Mouse (Mus musculus) forebrain, embryonic 13.5 days (tissue): ENCODE measurements at regions not wholly inside any gene's neighbourhood (a gene's known extent, or its start where the extent isn't known, plus 50 kb on each side); places are given as distances from the start of the nearest gene placed in this dataset.
"Not testable (repeated sequence)": the region's sequence is repeated elsewhere in the genome, so short reads cannot be mapped to it uniquely, and the experiment has no call there.

Source experiments
- ATAC-seq: fragments of 200-750 bp; cut with Nextera tagmentation; 2 replicates; pipeline ENCODE4 v1.8.0; 2017
- H3K27ac ChIP-seq: fragments of 300-500 bp; sonication (generic); 2 replicates; pipeline ENCODE4 v1.5.1; 2015; ENCODE audit warnings: inconsistent platforms, mild to moderate bottlenecking, moderate library complexity
- H3K27me3 ChIP-seq: fragments of 300-500 bp; sonication (generic); 2 replicates; pipeline ENCODE4 v1.6.1; 2015; ENCODE audit warnings: mild to moderate bottlenecking, inconsistent platforms
- H3K36me3 ChIP-seq: fragments of 300-500 bp; sonication (generic); 2 replicates; pipeline ENCODE4 v1.6.1; 2015; ENCODE audit warnings: mild to moderate bottlenecking, inconsistent platforms; ENCODE audit not compliant: poor library complexity, severe bottlenecking
- H3K4me1 ChIP-seq: fragments of 300-500 bp; sonication (generic); 2 replicates; pipeline ENCODE4 v1.6.1; 2015; ENCODE audit warnings: inconsistent platforms
- H3K4me2 ChIP-seq: fragments of 300-500 bp; sonication (generic); 2 replicates; pipeline ENCODE4 v1.6.1; 2015; ENCODE audit warnings: inconsistent platforms, mild to moderate bottlenecking, moderate library complexity
- H3K4me3 ChIP-seq: fragments of 300-500 bp; sonication (generic); 2 replicates; pipeline ENCODE4 v1.5.1; 2015; ENCODE audit warnings: mild to moderate bottlenecking, inconsistent platforms
- H3K9ac ChIP-seq: fragments of 300-500 bp; sonication (generic); 2 replicates; pipeline ENCODE4 v1.6.1; 2015; ENCODE audit warnings: mild to moderate bottlenecking, inconsistent platforms
- H3K9me3 ChIP-seq: fragments of 300-500 bp; sonication (generic); replicated peaks from 2 replicates; pipeline ENCODE4 v1.6.1; 2016; ENCODE audit warnings: inconsistent platforms
- WGBS: fragments of 180-500 bp; shearing (Covaris S2); methylation state at CpG from one replicate; pipeline ENCODE4 v1.1.7; 2015; 5-methylcytosine and 5-hydroxymethylcytosine counted together

DNA sequence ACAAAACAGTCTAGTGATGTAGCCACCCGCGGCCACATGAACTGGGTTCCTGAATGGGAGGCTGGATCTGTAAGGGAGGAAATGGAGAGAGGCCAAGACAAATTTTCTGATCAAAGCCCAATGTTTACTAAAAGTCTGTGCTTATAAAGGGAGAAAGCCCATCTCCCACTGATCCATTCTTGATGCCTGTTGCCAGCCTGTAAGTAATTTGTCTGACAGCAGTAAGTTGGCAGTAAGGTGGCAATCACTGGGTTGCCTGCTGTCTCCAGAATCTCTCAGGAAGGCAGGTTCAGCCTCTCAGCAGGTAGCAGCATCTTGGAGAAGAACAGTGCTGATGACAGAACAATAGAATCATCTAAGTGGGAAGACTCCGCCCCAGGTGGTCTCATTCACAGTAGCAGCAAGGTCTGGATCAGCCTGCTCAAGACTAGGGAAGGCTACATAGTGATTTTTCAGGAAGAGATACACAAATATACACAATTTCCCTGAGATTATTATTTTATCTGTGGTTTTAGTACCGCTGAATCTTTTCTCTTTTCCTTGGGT is 327.9 kb downstream of the Impad1 start:
- H3K9ac ChIP-seq, result no peak overlapping the region
- H3K4me2 ChIP-seq, result no peak overlapping the region
- ATAC-seq, result peak; percentile 38; the same call in 1 of the 2 replicates
- no peaks in the 10 kb centered on the region for H3K9me3 ChIP-seq
- H3K4me3 ChIP-seq, result no peak overlapping the region
- no peaks in the 10 kb centered on the region for H3K27me3 ChIP-seq
- 36% methylated on average over 4 of the region's 4 CpGs for WGBS
- no peak overlapping the region for H3K27ac ChIP-seq
- H3K36me3 ChIP-seq, result no peaks in the 10 kb centered on the region
- H3K4me1 ChIP-seq, result no peaks in the 10 kb centered on the region

DNA sequence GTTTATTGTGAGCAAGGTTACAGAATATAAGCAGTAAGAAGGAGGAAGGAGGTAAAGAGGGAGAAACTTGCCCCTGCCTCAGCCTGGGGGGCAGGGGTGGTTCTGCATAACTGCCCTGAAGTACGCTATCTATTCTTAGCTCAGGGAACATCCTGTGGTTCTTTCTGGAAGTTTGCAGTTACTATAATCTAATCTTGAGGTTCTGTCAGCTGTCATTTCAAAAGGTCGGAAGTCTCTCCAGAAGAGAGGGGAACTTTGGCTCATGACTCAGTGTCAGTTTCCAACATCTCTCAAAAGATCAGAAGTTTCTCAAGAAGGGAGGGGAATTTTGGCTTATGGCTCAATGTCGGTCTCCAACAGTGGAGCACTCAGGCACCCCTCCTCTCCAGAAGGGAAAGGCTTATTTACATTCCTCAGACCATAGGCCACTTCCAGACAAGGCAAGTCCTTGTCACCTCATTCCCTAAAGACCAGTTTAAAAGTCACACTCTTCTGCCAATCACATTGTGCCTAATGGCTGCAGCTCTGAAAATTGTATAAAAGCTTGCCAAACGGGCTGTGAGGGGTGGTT is 328.9 kb downstream of the Impad1 start:
- no peaks in the 10 kb centered on the region for H3K27me3 ChIP-seq
- no peak overlapping the region for H3K9ac ChIP-seq
- no peak for ATAC-seq
- H3K27ac ChIP-seq, result no peak overlapping the region
- no peaks in the 10 kb centered on the region for H3K36me3 ChIP-seq
- no peak overlapping the region for H3K4me2 ChIP-seq
- no peaks in the 10 kb centered on the region for H3K4me1 ChIP-seq
- H3K9me3 ChIP-seq, result no peaks in the 10 kb centered on the region
- H3K4me3 ChIP-seq, result no peak overlapping the region
- 76% methylated on average over 4 of the region's 4 CpGs for WGBS

DNA sequence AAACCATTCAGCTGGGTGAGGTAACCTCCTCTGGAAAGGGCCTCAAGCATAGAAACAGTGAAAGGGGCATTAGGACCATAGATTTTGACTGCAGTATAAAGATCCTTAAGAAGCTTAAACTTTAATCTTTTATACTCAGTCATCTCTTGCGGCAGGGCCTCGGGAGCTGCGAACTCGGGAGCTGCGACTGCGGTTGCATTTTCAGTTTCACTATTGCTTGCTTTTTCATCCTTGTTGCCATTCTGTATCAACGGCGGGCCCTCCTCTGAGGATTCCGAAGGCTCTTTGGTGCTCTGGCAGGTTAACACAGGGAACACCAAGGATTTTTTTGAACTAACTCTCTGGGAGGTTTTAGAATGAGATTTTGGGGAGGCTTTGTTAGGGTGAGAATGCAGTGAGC is 333.9 kb downstream of the Impad1 start:
- Histone ChIP-seq H3K36me3 (no peaks in the 10 kb centered on the region), H3K4me3 (no peak overlapping the region), H3K4me2 (no peak overlapping the region), H3K27me3 (no peaks in the 10 kb centered on the region), H3K9ac (no peak overlapping the region), H3K9me3 (no peaks in the 10 kb centered on the region), H3K27ac (no peak overlapping the region), H3K4me1 (no peaks in the 10 kb centered on the region)
- ATAC-seq, result no peak
- WGBS, result 55% methylated on average over 9 of the region's 9 CpGs

DNA sequence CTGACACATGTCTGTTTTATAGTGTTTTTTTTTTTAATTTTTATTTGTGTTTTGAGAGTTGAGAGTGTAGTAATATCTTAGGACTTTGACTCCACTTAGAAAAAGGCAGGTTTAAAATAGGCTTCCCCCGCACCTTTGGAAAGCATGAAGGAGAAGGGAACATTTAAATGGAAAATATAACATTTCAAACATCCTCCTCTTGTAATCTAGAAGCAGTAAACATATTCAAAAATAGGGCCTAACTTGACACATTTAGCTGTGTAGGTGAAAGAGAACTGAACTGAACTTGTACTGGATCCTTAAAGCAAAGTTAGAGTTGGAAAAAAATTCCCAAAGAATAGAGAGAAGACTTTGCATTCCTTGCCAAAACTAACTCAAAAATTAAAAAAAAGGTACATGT is 343.1 kb downstream of the Impad1 start:
- Histone ChIP-seq H3K4me2 (no peak overlapping the region), H3K27me3 (no peaks in the 10 kb centered on the region), H3K36me3 (no peaks in the 10 kb centered on the region), H3K9ac (no peak overlapping the region), H3K4me1 (no peaks in the 10 kb centered on the region), H3K4me3 (no peak overlapping the region), H3K27ac (no peak overlapping the region), H3K9me3 (no peaks in the 10 kb centered on the region)
- 100% methylated on average over 1 of the region's 1 CpGs for WGBS
- ATAC-seq, result no peak

DNA sequence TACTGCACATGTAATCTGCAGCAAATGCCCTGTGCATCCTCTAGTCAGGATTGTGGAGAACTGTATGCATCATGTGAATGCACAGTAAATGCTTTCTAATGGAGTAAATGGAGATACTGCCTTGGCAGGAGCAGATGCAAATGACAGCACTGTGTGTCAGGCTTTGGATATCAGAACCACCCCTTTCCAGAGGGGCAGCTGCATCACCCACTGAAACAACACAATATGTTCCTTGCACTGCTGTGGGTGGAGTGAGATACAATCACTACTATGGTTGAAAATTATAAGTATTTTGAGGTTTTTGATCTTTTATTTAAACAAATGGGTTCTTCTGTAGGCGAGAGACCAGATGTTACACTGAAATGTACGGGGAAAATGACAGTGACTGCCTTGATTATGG is 350.5 kb downstream of the Impad1 start:
- no peaks in the 10 kb centered on the region for H3K4me1 ChIP-seq
- no peaks in the 10 kb centered on the region for H3K36me3 ChIP-seq
- WGBS, result 86% methylated on average over 2 of the region's 2 CpGs
- no peak for ATAC-seq
- no peak overlapping the region for H3K27ac ChIP-seq
- no peak overlapping the region for H3K4me3 ChIP-seq
- H3K9ac ChIP-seq, result no peak overlapping the region
- no peaks in the 10 kb centered on the region for H3K27me3 ChIP-seq
- H3K4me2 ChIP-seq, result no peak overlapping the region
- no peaks in the 10 kb centered on the region for H3K9me3 ChIP-seq

DNA sequence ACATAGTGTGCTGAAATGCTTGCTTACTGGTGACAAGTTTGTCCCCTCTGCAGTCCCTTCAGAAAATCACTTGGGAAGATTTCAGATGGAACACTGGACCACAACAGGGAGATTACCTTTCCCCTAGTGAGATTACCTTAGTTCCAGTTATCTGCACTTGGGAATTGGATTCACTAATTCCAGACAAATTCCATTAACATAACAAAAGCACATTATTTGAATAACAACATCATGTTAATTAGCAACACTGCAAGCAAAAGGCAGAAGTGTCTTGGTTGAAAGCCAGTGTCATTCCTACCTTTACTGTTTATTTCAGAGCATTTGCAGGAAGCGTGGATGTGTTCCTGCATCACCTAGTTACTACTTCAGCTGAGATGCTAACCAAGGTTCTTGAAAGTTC is 355.6 kb downstream of the Impad1 start:
- no peak for ATAC-seq
- no peak overlapping the region for H3K4me2 ChIP-seq
- H3K4me3 ChIP-seq, result no peak overlapping the region
- H3K9ac ChIP-seq, result no peak overlapping the region
- WGBS, result 54% methylated on average over 1 of the region's 1 CpGs
- H3K27me3 ChIP-seq, result no peaks in the 10 kb centered on the region
- H3K4me1 ChIP-seq, result no peaks in the 10 kb centered on the region
- no peak overlapping the region for H3K27ac ChIP-seq
- no peaks in the 10 kb centered on the region for H3K36me3 ChIP-seq
- H3K9me3 ChIP-seq, result no peaks in the 10 kb centered on the region

DNA sequence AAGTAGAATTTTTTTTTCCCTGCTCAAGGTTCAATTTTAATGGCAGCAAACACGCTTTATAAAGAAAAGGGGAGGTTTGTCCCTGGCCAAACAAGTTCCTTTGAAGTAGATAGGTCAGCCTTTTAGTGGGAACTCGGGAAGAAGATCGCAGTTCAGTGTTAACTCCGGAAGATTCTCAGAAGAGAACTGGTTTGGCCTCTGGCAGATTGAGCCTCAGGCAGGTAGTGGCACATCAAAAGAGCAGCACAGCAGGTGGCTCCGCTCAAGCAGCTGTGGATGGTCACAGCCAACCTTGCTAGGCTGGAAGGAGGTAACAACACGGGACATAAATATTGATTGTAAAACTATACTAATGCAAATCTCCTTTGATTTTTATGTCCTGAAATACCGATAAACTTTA is 347.2 kb upstream of the Sdr16c6 start:
- H3K27me3 ChIP-seq, result not testable (repeated sequence)
- whole genome bisulfite sequencing, result 41% methylated on average over 7 of the region's 7 CpGs

DNA sequence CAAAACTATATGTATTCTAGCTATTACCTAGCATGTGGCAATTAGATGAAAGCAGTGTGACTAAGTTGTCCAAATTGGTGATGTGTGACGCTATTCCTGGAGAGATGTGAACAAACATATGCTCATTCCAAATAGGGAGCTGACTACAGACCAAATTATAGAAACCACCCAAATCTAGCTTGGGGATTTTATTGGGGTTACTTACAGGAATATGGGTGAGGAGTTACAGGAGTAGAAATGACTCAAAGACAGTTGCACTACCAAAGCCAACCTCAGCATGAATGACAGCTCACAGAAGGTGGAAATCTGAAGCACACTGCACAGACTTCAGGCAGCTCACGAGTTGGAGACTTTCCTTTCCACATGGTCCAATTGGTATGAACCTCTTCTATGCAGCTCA is 326.5 kb upstream of the Sdr16c6 start:
- ATAC-seq, result no peak
- Histone ChIP-seq H3K4me2 (no peak overlapping the region), H3K27ac (no peak overlapping the region), H3K4me3 (no peak overlapping the region), H3K9ac (no peak overlapping the region), H3K27me3 (no peaks in the 10 kb centered on the region), H3K4me1 (no peaks in the 10 kb centered on the region), H3K36me3 (no peaks in the 10 kb centered on the region), H3K9me3 (no peaks in the 10 kb centered on the region)
- WGBS, result 73% methylated on average over 2 of the region's 2 CpGs

More for the DNA sequence above, 347.2 kb upstream of the Sdr16c6 start:
- not testable (repeated sequence) for H3K4me2 ChIP-seq, H3K4me1 ChIP-seq, H3K27ac ChIP-seq, ATAC-seq, H3K9me3 ChIP-seq, H3K4me3 ChIP-seq, H3K36me3 ChIP-seq, H3K9ac ChIP-seq

DNA sequence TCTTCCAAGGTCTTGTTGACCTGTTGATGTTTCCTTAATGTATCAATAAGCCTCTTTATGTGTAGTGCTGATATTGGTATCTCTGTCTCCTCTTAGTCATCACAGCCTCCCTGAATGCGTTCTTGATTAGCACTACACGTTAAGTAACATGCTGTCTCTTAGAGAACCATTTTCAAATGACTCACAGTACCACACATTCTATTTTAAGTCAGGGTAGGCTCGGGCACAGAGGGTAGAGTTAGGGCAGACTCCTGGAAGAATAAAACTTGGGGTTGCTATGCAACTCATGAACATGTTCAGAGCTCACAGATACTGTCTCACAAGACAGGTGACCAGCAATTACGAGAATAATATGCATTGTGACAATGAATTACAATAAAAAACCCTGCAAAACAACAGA is 320.1 kb upstream of the Sdr16c6 start:
- WGBS, result 83% methylated on average over 4 of the region's 4 CpGs
- H3K36me3 ChIP-seq, result no peaks in the 10 kb centered on the region

DNA sequence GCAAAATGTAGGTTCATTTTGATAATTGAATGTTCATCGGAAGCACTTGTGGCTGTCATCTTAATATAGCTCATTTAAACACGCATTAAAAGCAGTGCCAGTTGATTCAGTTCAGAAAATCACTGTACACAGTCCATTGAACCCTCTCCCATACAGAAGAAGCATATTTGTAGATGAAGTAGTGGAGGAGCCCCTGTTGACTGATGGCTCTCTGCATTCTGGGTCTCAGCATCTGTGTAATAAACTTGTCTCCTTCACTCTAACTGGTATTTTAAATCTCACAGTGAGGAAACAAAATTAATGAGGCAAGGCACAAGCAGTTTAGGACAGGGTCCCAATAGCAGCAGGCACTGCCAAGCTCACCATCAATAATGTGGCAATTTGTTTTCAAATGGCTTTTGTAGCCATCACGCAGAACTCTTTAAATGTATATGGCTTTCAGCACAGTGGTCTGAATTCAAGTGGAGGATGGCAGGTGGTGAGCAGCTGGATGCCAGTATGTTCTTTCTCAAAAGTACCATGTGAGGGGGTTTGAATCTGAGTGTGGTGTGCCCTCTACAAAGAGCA is 302.8 kb upstream of the Sdr16c6 start:
- no peaks in the 10 kb centered on the region for H3K4me1 ChIP-seq
- H3K4me2 ChIP-seq, result no peak overlapping the region
- 72% methylated on average over 3 of the region's 3 CpGs for WGBS
- no peak overlapping the region for H3K9ac ChIP-seq
- ATAC-seq, result 0 out of 2 replicates have a peak, but pooled peaks have one; percentile 33
- no peaks in the 10 kb centered on the region for H3K27me3 ChIP-seq
- no peaks in the 10 kb centered on the region for H3K9me3 ChIP-seq
- no peaks in the 10 kb centered on the region for H3K36me3 ChIP-seq
- H3K27ac ChIP-seq, result no peak overlapping the region
- H3K4me3 ChIP-seq, result no peak overlapping the region

More for the DNA sequence above, 320.1 kb upstream of the Sdr16c6 start:
- no peak for ATAC-seq
- no peak overlapping the region for H3K4me2 ChIP-seq
- no peaks in the 10 kb centered on the region for H3K9me3 ChIP-seq
- H3K9ac ChIP-seq, result no peak overlapping the region
- H3K27me3 ChIP-seq, result no peaks in the 10 kb centered on the region
- H3K27ac ChIP-seq, result no peak overlapping the region
- no peaks in the 10 kb centered on the region for H3K4me1 ChIP-seq
- H3K4me3 ChIP-seq, result no peak overlapping the region

DNA sequence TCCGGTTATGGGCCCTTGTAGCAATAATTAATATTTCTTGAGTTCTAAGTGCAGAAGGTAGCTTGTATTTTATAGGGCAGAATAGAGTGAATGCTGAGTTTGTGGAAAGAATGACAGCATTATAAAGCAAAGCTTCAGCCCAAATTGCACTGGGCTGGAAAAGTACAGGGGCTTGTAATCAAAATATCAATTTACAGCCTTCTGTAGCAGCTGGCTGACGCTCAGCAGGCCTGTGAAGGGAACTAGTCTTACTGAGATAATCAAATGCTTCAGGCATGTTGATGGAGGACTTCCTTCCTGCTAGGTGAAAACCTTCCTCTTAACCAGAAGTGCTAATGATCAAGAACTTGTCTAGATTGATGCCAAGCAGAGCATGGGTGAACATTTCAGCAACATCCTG is 257.9 kb upstream of the Sdr16c6 start:
- WGBS, result 60% methylated on average over 2 of the region's 2 CpGs
- H3K36me3 ChIP-seq, result no peaks in the 10 kb centered on the region
- no peak overlapping the region for H3K9ac ChIP-seq
- no peak overlapping the region for H3K27ac ChIP-seq
- no peaks in the 10 kb centered on the region for H3K9me3 ChIP-seq
- no peak overlapping the region for H3K4me2 ChIP-seq
- no peak for ATAC-seq
- no peaks in the 10 kb centered on the region for H3K27me3 ChIP-seq
- no peak overlapping the region for H3K4me3 ChIP-seq
- H3K4me1 ChIP-seq, result no peaks in the 10 kb centered on the region

DNA sequence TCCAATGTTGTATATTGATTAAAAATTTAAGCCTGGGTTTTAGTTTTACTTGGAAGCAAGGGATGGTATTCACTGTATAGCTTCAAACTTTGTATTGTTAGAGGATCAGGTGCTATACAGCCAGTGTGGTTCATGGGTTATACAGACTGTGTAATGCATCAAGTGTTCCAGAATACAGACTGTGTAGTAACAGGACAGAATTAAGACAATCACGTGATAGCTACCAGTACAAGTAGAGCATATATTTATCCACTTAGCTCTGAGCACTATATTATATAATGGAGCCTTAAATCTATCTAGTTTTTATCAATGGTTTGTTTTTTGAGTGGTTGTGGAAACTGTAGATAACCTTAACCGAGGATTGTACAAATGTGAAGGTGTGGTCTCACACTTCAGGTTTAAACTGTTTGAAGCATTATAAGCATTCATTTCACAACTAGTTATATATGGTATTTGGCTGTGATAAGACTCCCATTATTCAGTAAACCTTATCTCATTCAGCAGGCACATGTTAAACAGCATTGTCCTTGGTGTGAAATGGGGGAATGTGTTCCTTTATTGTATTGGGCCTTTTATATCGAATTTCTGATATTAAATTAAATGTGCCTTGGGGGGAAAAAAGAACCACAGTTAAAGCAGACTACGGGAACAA is 256.3 kb upstream of the Sdr16c6 start:
- H3K4me3 ChIP-seq, result no peak overlapping the region
- 88% methylated on average over 4 of the region's 4 CpGs for WGBS
- ATAC-seq, result no peak
- H3K4me2 ChIP-seq, result no peak overlapping the region
- H3K27ac ChIP-seq, result no peak overlapping the region
- H3K9ac ChIP-seq, result no peak overlapping the region
- H3K9me3 ChIP-seq, result no peaks in the 10 kb centered on the region
- H3K4me1 ChIP-seq, result no peaks in the 10 kb centered on the region
- H3K36me3 ChIP-seq, result no peaks in the 10 kb centered on the region
- H3K27me3 ChIP-seq, result no peaks in the 10 kb centered on the region
